Mouse (Mus musculus) mesoderm, embryonic 11.5 days (tissue): ENCODE measurements around the gene Gm11238.
"Not testable (repeated sequence)": the region's sequence is repeated elsewhere in the genome, so short reads cannot be mapped to it uniquely, and the experiment has no call there.

Experiments used
- DNase-seq: peaks from one replicate; pipeline ENCODE4 v3.0.0-alpha.2; 2012; ENCODE audit warnings: low read depth, low spot score

The Gm11238 gene

GRCm38 (mm10) chr4:73607581-73607980 lies at the start of gene Gm11238:
TSS of gene Gm11238 (plus strand) at chr4:73607881.
- not testable (repeated sequence) for DNase-seq

GRCm38 (mm10) chr4:73599248-73599647 lies 8.4 kb upstream of the Gm11238 start:
- peak; percentile 58 for DNase-seq

- not testable (repeated sequence) for DNase-seq
Measured at GRCm38 (mm10) chr4:73622684-73623083, 15.0 kb downstream of the Gm11238 start, which contains the start of gene Gm11237. TSS of gene Gm11237 (plus strand) at chr4:73622984.

DNA sequence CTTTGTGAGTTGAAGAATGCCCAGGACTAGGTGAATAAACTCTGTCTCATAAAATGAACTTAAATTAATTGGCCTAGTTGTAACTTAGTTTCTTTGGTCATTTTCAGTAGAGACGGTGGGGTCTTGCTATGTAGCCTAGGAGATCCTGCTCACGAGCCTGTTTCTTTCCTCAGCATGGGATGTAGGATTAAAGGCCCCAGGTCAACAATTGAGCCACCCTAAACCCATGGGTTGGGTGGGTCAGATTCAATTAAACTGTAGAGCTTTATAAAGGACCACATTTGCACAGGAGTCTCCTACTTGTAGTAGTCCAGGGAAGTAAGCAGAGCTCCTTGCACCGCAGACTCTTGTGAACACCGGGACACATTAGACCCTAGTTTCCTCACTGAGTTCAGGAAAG lies 30.1 kb downstream of the Gm11238 start, which contains the start of gene Gm11236:
Gene Gm11236 (plus strand): TSS at position 301 of the 400 bp plus-strand sequence.
- not testable (repeated sequence) for DNase-seq

DNA sequence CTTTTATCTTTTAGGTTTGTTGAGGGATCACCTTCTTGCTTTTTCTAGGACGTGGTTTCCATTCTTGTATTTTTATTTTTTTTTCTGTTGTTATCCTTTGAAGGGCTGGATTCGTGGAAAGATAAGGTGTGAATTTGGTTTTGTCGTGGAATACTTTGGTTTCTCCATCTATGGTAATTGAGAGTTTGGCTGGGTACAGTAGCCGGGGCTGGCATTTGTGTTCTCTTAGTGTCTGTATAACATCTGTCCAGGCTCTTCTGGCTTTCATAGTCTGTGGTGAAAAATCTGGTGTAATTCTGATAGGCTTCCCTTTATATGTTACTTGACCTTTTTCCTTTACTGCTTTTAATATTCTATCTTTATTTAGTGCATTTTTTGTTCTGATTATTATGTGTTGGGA lies 54.2 kb downstream of the Gm11238 start:
- DNase-seq = not testable (repeated sequence)

GRCm38 (mm10) chr4:73668054-73668453 lies 60.4 kb downstream of the Gm11238 start, which contains the start of gene Gm11239:
TSS of gene Gm11239 (plus strand) at chr4:73668354.
- not testable (repeated sequence) for DNase-seq

DNA sequence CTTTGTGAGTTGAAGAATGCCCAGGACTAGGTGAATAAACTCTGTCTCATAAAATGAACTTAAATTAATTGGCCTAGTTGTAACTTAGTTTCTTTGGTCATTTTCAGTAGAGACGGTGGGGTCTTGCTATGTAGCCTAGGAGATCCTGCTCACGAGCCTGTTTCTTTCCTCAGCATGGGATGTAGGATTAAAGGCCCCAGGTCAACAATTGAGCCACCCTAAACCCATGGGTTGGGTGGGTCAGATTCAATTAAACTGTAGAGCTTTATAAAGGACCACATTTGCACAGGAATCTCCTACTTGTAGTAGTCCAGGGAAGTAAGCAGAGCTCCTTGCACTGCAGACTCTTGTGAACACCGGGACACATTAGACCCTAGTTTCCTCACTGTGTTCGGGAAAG lies 75.5 kb downstream of the Gm11238 start, which contains the start of gene Gm428:
Gene Gm428 (plus strand): TSS at position 301 of the 400 bp plus-strand sequence.
- not testable (repeated sequence) for DNase-seq
